Mouse (Mus musculus) midbrain, embryonic 16.5 days (tissue): ENCODE data around the gene Rit1. TPM values are rescaled to one million over a fixed set of nuclear protein-coding genes. Genes with fewer than 3 reads are reported as not detected.

Experiments used
- ATAC-seq: fragments of 200-750 bp; cut with Nextera tagmentation; 2 replicates; pipeline ENCODE4 v1.8.0; 2017; ENCODE audit warnings: moderate TSS enrichment
- H3K27ac ChIP-seq: fragments of 300-500 bp; sonication (generic); 2 replicates; pipeline ENCODE4 v1.5.1; 2014; ENCODE audit warnings: mild to moderate bottlenecking, low read length, mixed read lengths
- H3K27me3 ChIP-seq: fragments of 300-500 bp; sonication (generic); 2 replicates; pipeline ENCODE4 v1.6.1; 2014; ENCODE audit warnings: low read depth, low read length, mixed read lengths; ENCODE audit not compliant: control insufficient read depth, insufficient read depth
- H3K36me3 ChIP-seq: fragments of 300-500 bp; sonication (generic); 2 replicates; pipeline ENCODE4 v1.6.1; 2014; ENCODE audit warnings: mild to moderate bottlenecking, low read length, moderate library complexity, mixed read lengths; ENCODE audit not compliant: control insufficient read depth, insufficient read depth
- H3K4me1 ChIP-seq: fragments of 300-500 bp; sonication (generic); 2 replicates; pipeline ENCODE4 v1.6.1; 2014; ENCODE audit warnings: mild to moderate bottlenecking, low read length, mixed read lengths; ENCODE audit not compliant: control insufficient read depth, insufficient read depth
- H3K4me2 ChIP-seq: fragments of 300-500 bp; sonication (generic); 2 replicates; pipeline ENCODE4 v1.6.1; 2014; ENCODE audit warnings: mild to moderate bottlenecking, low read length, mixed read lengths
- H3K4me3 ChIP-seq: fragments of 300-500 bp; sonication (generic); 2 replicates; pipeline ENCODE4 v1.5.1; 2014; ENCODE audit warnings: low read depth, mild to moderate bottlenecking, low read length, moderate library complexity, mixed read lengths
- H3K9ac ChIP-seq: fragments of 300-500 bp; sonication (generic); 2 replicates; pipeline ENCODE4 v1.6.1; 2014; ENCODE audit warnings: low read depth, low read length, mixed read lengths
- H3K9me3 ChIP-seq: fragments of 300-500 bp; sonication (generic); replicated peaks from 2 replicates; pipeline ENCODE4 v1.6.1; 2014; ENCODE audit warnings: mild to moderate bottlenecking, low read length, mixed read lengths; ENCODE audit not compliant: control insufficient read depth, poor library complexity, severe bottlenecking
- WGBS: fragments of 180-500 bp; shearing (Covaris S2); extraction: QIAGEN DNeasy Blood & Tissue Kit; methylation state at CpG from one replicate; pipeline ENCODE4 v1.1.7; 2014; 5-methylcytosine and 5-hydroxymethylcytosine counted together
- polyA plus RNA-seq: library from polyadenylated mRNA; unstranded; fragments of >200 nt; fragmentation: Nextera tagmentation; extraction: Ambion mirVana; gene quantifications from 2 replicates; pipeline ENCODE4 v1.2.1, GENCODE M21; 2015

Gene Rit1
- polyA plus RNA-seq, result 59.4 and 65.6 TPM in 2 replicates

DNA sequence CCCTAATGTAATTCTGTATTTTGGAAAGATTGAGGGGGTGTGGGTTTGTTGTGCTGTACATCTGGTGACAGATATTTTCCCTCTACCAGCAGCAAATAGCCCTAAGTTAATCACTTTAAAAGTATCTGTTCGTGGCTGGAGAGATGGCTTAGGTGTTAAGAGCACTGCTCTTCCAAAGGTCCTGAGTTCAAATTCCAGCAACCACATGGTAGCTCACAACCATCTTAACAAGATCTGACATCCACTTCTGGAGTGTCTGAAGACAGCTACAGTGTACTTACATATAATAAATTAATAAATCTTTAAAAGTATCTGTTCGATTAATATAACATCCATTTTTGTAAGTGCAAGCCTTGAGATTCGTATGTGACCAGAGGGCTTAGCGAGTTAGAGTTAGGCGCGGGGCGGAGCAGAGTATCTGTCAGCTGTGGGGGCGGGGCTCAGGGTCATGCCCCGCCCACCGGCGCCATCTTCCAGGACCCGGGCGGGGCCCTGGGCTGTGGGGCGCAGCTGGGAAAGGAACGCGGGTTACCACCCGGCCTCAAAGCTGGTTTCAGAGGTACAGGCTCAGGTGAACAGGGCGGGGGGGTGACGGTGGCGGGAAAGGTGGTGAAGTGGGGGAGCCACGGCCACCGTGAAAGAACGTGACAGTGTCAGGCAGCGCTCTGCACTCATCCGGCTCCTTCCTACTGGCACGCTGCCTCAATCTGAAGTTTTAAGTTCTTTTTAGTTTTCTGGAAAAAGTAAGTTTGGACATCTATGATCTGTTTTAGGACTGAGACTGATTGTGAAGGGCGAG lies at the start of gene Rit1:
TSS of gene Rit1 (plus strand) at position 440 of the 799 bp plus-strand sequence.
- H3K4me2 ChIP-seq, result peak within 1 kb of the TSS; percentile 91
- ATAC-seq, result peak; percentile 95
- 2% methylated on average over 27 of the region's 27 CpGs for WGBS
- peaks cover 20% of the 10 kb centered on the region for H3K36me3 ChIP-seq
- peak within 1 kb of the TSS; percentile 71 for H3K9ac ChIP-seq
- H3K4me1 ChIP-seq, result peaks cover 10% of the 10 kb centered on the region
- peak within 1 kb of the TSS; percentile 68 for H3K4me3 ChIP-seq
- no peaks in the 10 kb centered on the region for H3K27me3 ChIP-seq
- peak within 1 kb of the TSS; percentile 47 for H3K27ac ChIP-seq
- H3K9me3 ChIP-seq, result no peaks in the 10 kb centered on the region

- Histone ChIP-seq H3K27me3 (no peaks in the 10 kb centered on the region), H3K9me3 (no peaks in the 10 kb centered on the region), H3K4me2 (peak overlapping the region; percentile 60), H3K9ac (peak overlapping the region; percentile 54), H3K4me3 (peak overlapping the region; percentile 27), H3K27ac (no peak overlapping the region), H3K36me3 (no peaks in the 10 kb centered on the region), H3K4me1 (no peaks in the 10 kb centered on the region)
- WGBS, result 8% methylated on average over 10 of the region's 11 CpGs
- peak; percentile 51; the same call in 1 of the 2 replicates for ATAC-seq
These were observed 39.2 kb upstream of the Rit1 start for GRCm38 (mm10) chr3:88677399-88677798.

DNA sequence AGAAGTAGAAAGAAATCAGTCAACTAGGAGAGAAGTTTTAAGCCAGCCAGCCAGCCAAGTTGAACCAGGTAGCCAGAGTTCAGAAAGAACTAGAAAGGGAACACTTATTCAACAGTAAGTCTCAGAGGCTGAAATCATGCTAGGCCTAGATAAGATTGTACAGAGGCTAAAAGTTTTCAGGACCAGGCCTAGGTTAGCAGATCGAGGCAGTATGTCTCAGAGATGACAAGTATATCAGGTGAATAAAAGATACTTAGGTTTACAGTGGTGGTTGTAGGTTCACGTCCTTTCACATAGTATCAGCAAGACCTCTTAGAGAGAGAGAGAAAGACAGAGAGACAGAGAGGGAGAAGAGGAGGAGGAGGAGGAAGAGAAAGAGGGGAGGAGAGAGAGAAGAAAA lies 32.8 kb upstream of the Rit1 start:
- H3K4me2 ChIP-seq, result no peak overlapping the region
- no peaks in the 10 kb centered on the region for H3K36me3 ChIP-seq
- no peak for ATAC-seq
- H3K27me3 ChIP-seq, result no peaks in the 10 kb centered on the region
- 88% methylated on average over 2 of the region's 2 CpGs for WGBS
- H3K4me3 ChIP-seq, result no peak overlapping the region
- H3K9ac ChIP-seq, result no peak overlapping the region
- H3K27ac ChIP-seq, result no peak overlapping the region
- peaks cover 21% of the 10 kb centered on the region for H3K4me1 ChIP-seq
- H3K9me3 ChIP-seq, result no peaks in the 10 kb centered on the region

- Histone ChIP-seq H3K9ac (no peak overlapping the region), H3K27me3 (no peaks in the 10 kb centered on the region), H3K4me2 (peak overlapping the region; percentile 60), H3K9me3 (no peaks in the 10 kb centered on the region), H3K4me1 (peaks cover 21% of the 10 kb centered on the region), H3K27ac (peak overlapping the region; percentile 70), H3K4me3 (peak overlapping the region; percentile 99), H3K36me3 (0 out of 2 replicates have a peak, but pooled peaks cover under 1% of the 10 kb centered on the region)
- no peak for ATAC-seq
- WGBS, result 71% methylated on average over 6 of the region's 8 CpGs
These were observed 32.2 kb upstream of the Rit1 start for GRCm38 (mm10) chr3:88684236-88684979.

DNA sequence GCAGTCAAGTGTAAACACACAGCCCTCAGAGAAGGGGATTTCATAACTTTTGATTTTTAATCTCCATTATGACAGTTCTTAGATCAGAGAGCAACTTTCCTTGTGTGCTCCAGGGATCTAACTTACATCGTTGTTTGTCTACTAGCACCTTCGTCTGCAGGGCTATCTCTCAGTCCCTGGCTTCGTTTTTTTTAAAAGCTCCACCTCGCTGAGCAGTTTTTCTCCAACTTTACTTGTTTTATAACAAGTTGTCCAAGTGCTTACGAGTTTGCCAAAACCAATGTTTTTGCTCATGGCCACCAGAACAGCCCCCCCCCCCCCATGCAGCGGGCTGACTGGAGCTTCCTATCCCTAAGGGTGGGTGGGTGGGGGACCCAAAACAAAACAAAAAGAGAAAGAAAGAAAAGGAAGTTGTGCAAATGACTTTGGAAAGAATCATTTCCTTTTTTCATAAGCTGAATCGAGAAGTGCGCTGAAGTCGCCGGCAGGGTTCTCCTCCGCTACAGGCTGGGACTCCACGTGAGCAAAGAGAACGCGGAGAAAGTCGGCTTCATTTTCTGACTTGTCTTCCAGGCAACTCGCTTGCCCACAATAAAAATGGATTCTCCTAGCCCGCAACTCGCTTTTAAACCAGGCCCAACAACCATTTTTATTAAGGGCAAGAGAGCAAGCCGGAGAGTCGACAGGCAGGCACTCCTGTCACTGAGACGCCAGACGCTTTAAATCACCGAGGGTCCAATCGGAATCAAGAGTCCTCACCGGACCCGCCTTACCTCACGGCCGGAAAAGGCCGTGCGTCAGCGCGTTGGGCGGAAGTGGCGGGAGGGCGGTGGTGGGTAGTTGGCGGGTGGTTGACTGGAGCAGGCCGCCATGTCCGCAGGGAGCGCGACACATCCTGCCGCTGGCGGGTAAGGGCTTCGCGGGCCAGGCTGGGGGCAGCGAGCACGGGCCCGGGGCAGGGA lies 31.4 kb upstream of the Rit1 start, which contains the start of gene Khdc4:
TSS of gene Khdc4 (plus strand) at position 824 of the 962 bp plus-strand sequence.
- peak; percentile 99 for ATAC-seq
- Histone ChIP-seq H3K36me3 (peaks cover 8% of the 10 kb centered on the region; the same call in 1 of the 2 replicates), H3K9ac (peak within 1 kb of the TSS; percentile 98), H3K27me3 (no peaks in the 10 kb centered on the region), H3K4me3 (peak within 1 kb of the TSS; percentile 99), H3K27ac (peak within 1 kb of the TSS; percentile 98), H3K4me1 (peaks cover 21% of the 10 kb centered on the region), H3K9me3 (no peaks in the 10 kb centered on the region), H3K4me2 (peak within 1 kb of the TSS; percentile 96)
- WGBS, result under 1% methylated on average over 47 of the region's 47 CpGs

DNA sequence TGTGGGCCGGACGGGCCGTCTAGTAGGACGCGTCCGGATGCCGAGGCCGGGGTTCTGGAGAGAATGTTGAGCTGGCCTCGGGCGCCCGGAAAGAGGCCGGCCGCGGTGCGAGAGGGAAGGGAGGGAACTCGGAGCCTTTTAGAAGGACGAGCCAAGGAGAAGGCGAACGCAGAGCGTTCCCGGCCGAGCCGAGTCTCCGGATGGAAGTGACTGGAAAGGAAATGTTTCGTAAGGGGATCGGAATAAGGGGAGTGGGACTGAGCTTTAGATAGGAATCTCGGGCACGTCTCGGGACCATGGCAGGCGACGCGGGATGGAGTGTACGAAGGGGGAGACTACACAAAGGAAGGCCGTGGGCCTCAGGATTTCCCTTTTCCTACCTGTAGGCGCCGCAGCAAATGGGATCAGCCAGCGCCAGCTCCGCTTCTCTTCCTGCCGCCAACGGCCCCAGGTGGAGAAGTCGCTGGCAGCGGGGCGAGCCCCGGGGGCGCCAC lies 30.6 kb upstream of the Rit1 start:
- Histone ChIP-seq H3K27ac (peak overlapping the region; percentile 98), H3K36me3 (peaks cover 14% of the 10 kb centered on the region), H3K4me1 (peaks cover 21% of the 10 kb centered on the region), H3K9ac (peak overlapping the region; percentile 98), H3K4me2 (peak overlapping the region; percentile 96), H3K4me3 (peak overlapping the region; percentile 99), H3K9me3 (no peaks in the 10 kb centered on the region), H3K27me3 (no peaks in the 10 kb centered on the region)
- WGBS, result under 1% methylated on average over 45 of the region's 45 CpGs
- peak; percentile 79 for ATAC-seq

GRCm38 (mm10) chr3:88686734-88687611 lies 29.7 kb upstream of the Rit1 start:
- Histone ChIP-seq H3K4me3 (peak overlapping the region; percentile 99), H3K4me2 (peak overlapping the region; percentile 96), H3K27me3 (no peaks in the 10 kb centered on the region), H3K9ac (peak overlapping the region; percentile 98), H3K36me3 (peaks cover 18% of the 10 kb centered on the region), H3K27ac (peak overlapping the region; percentile 98), H3K4me1 (peaks cover 21% of the 10 kb centered on the region), H3K9me3 (no peaks in the 10 kb centered on the region)
- ATAC-seq, result no peak
- WGBS, result 54% methylated on average over 13 of the region's 13 CpGs
